Mouse (Mus musculus): ENCODE data around the gene Gm11444. TPM values are rescaled to one million over a fixed set of nuclear protein-coding genes. Genes with fewer than 3 reads are reported as not detected.
A peak's percentile ranks its signal among the peaks of the same experiment; 100 is the strongest.

Gm11444 gene
- polyA plus RNA-seq, 1 experiment from 2014 or later = not detected

DNA sequence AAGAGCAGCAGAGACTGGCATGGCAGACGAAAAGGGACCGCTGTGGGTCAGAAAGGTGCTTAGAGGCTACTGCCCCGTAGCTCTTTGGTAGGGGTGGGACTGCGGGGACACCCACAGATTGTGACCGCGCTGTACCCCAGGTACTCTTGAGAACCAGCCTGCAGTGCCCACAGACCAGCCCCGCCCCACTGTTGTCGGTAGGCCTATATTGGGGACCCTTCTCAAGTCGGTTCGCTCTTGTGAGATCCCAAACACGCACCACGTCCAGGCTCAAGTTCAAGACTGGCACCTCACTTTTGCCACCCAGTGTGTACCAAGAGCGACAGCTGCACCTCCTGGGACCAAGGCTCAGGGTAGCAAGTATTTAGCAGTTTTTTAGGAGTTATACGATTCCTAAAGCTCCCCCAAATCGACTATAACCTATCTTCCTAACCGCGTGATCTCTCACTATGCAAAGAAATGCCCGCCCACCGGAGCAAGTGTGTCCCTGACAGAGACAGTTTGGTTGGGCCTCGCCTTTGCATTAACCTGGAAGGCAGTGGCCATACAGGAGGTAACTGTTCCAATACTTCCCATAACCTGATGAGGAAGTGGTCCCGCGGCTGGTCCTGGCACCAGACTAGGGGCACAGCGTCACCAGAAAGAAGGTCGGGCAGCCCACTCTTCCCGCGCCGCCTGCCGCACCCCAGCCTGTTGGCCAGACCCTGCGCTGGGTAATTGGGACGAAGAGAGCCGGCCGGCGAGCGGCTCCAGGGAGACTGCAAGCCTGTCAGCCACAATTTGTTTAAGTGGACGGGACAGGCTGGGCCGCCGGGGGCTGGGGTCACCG lies 21.2 kb downstream of the Gm11444 start:
- Histone ChIP-seq H3K9me3 (ENCODE audit: control insufficient read depth, low read length) (no peaks in the 10 kb centered on the region), H3K9ac (ENCODE audit: low read length) (no peak overlapping the region), H3K4me2 (ENCODE audit: low read depth, low read length, severe bottlenecking) (no peak overlapping the region), H3K27me3 (ENCODE audit: control insufficient read depth, insufficient read depth, low read length) (peaks cover 93% of the 10 kb centered on the region), H3K27ac (ENCODE audit: low read depth, low read length) (no peak overlapping the region), H3K4me3 (ENCODE audit: low read depth, low read length) (no peak overlapping the region), H3K4me1 (replicated peaks; ENCODE audit: control insufficient read depth, insufficient read depth, low read length) (peaks cover 21% of the 10 kb centered on the region), H3K36me3 (ENCODE audit: control insufficient read depth, insufficient read depth, low read length) (no peaks in the 10 kb centered on the region)
- WGBS = 5% methylated on average over 38 of the region's 38 CpGs
- ATAC-seq (replicated peaks; ENCODE audit: low FRiP score) (no peak), DNase-seq (ENCODE audit: low spot score) (peak; percentile 70)

DNA sequence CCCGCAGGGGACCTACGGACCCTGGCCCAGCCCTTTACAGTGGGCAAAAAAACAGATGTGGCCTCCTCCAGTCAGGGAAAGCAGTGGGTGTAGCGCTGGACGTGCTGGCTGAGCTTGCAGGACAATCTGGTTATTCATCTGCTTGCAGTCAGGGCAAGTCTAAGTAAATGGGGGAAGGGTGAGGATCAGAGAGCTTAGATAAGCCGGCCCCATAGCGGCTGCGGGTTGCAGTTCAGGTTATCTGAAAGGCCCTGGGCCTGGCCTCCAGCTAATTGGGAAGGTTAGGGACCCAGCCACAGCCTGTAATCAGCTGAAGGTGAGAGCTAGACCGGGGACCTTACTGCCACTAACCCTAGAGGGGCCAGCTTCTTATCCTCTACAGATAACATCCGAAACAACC lies 22.8 kb downstream of the Gm11444 start:
- Histone ChIP-seq H3K9ac (ENCODE audit: low read length) (no peak overlapping the region), H3K27me3 (ENCODE audit: control insufficient read depth, insufficient read depth, low read length) (peaks cover 82% of the 10 kb centered on the region), H3K36me3 (ENCODE audit: control insufficient read depth, insufficient read depth, low read length) (no peaks in the 10 kb centered on the region), H3K4me1 (replicated peaks; ENCODE audit: control insufficient read depth, insufficient read depth, low read length) (peaks cover 11% of the 10 kb centered on the region), H3K9me3 (ENCODE audit: control insufficient read depth, low read length) (no peaks in the 10 kb centered on the region), H3K4me3 (ENCODE audit: low read depth, low read length) (no peak overlapping the region), H3K27ac (ENCODE audit: low read depth, low read length) (no peak overlapping the region), H3K4me2 (ENCODE audit: low read depth, low read length, severe bottlenecking) (no peak overlapping the region)
- ATAC-seq (replicated peaks; ENCODE audit: low FRiP score) = no peak
- WGBS = 7% methylated on average over 9 of the region's 9 CpGs
- DNase-seq (ENCODE audit: low spot score) = no peak

DNA sequence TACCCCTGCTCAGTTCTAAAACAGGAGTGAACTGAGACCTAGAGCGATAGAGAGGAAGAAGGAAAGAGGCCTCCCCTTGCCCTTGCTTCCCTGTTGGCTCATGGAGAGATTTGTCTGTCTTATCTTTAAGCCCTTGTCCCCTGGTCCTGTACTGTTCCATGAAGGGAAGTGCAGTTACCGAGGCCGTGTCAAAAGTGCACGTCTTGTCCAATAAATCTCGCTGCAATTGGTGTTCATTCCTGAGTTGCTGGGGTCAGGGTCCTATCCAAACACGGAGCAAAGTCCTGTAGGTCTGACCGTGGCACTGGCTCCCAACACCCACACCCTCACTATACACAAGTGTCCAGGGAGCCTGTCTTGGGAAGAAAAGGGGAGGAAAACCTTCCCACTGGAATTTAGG lies 24.3 kb downstream of the Gm11444 start:
- Histone ChIP-seq H3K36me3 (ENCODE audit: control insufficient read depth, insufficient read depth, low read length) (no peaks in the 10 kb centered on the region), H3K4me2 (ENCODE audit: low read depth, low read length, severe bottlenecking) (no peak overlapping the region), H3K4me1 (replicated peaks; ENCODE audit: control insufficient read depth, insufficient read depth, low read length) (peaks cover 8% of the 10 kb centered on the region), H3K27ac (ENCODE audit: low read depth, low read length) (no peak overlapping the region), H3K9ac (ENCODE audit: low read length) (no peak overlapping the region), H3K9me3 (ENCODE audit: control insufficient read depth, low read length) (no peaks in the 10 kb centered on the region), H3K4me3 (ENCODE audit: low read depth, low read length) (no peak overlapping the region), H3K27me3 (ENCODE audit: control insufficient read depth, insufficient read depth, low read length) (peaks cover 67% of the 10 kb centered on the region)
- DNase-seq (ENCODE audit: low spot score) (no peak), ATAC-seq (replicated peaks; ENCODE audit: low FRiP score) (no peak)
- 85% methylated on average over 7 of the region's 7 CpGs for WGBS

DNA sequence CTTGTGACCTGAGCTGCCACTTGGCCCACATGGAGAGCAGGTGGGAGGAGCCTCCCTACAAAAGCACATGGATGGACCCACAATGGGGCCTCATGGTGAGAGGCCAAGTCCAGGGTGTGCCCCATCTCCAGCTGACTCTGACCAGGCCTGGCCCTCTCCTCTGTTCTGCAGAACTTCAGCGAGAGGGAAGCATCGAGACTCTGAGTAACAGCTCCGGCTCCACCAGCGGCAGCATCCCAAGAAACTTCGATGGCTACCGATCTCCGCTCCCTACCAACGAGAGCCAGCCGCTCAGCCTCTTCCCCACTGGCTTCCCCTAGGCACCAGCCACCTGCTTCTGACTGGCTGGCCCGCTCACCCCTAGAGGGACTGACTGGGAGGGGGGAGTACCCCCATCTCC lies 25.1 kb downstream of the Gm11444 start:
- Histone ChIP-seq H3K9me3 (ENCODE audit: control insufficient read depth, low read length) (no peaks in the 10 kb centered on the region), H3K4me3 (ENCODE audit: low read depth, low read length) (no peak overlapping the region), H3K4me1 (replicated peaks; ENCODE audit: control insufficient read depth, insufficient read depth, low read length) (peaks cover 6% of the 10 kb centered on the region), H3K36me3 (ENCODE audit: control insufficient read depth, insufficient read depth, low read length) (no peaks in the 10 kb centered on the region), H3K27ac (ENCODE audit: low read depth, low read length) (no peak overlapping the region), H3K4me2 (ENCODE audit: low read depth, low read length, severe bottlenecking) (no peak overlapping the region), H3K27me3 (ENCODE audit: control insufficient read depth, insufficient read depth, low read length) (peaks cover 59% of the 10 kb centered on the region), H3K9ac (ENCODE audit: low read length) (no peak overlapping the region)
- DNase-seq (ENCODE audit: low spot score) (no peak), ATAC-seq (replicated peaks; ENCODE audit: low FRiP score) (no peak)
- 56% methylated on average over 10 of the region's 10 CpGs for WGBS

DNA sequence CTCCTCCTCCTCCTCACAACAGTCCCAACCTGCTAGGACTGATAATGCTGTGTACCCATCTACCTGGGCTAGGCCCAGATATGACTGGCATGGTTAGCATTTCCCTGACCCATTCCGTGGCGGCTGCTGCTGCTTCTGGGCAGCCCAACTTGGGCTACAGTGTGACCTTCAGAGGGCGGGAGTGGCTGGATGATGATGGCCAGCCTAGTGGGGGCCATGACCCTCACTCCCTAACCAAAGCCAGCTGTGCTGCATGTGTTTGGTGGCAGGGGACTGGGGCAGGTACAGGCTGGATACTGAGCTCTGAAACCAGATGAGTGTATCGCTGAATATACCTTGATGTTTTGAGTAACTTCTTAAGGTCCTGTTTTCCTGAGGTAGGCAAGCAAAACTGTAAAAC lies 26.3 kb downstream of the Gm11444 start:
- peaks cover 46% of the 10 kb centered on the region for H3K27me3 ChIP-seq (ENCODE audit: control insufficient read depth, insufficient read depth, low read length)
- no peak overlapping the region for H3K27ac ChIP-seq (ENCODE audit: low read depth, low read length)

DNA sequence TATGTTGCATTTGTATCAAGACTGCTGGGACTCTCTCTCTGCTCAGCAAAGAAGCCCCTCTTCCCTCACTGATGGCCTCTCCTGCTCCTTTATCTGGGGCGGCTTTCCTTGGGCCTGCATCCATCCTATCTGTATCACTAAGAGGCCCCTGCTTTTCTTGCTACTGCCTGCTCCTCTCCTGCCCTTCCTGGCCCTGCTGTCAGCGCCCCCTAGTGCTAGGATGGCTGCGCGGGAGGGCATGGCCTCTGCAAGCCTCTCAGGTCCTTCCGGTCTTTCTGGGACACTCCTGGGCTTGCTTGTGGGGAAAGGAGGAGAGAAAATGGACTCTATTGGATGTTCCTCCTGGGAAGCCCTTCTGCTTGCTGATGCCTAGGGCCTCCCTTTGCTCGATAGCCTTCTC lies 27.0 kb downstream of the Gm11444 start:
- no peak overlapping the region for H3K9ac ChIP-seq (ENCODE audit: low read length)
- no peak overlapping the region for H3K27ac ChIP-seq (ENCODE audit: low read depth, low read length)
- no peaks in the 10 kb centered on the region for H3K9me3 ChIP-seq (ENCODE audit: control insufficient read depth, low read length)
- H3K4me1 ChIP-seq (replicated peaks; ENCODE audit: control insufficient read depth, insufficient read depth, low read length) = no peaks in the 10 kb centered on the region
- DNase-seq (ENCODE audit: low spot score) = peak; percentile 91
- H3K4me3 ChIP-seq (ENCODE audit: low read depth, low read length) = no peak overlapping the region
- H3K4me2 ChIP-seq (ENCODE audit: low read depth, low read length, severe bottlenecking) = no peak overlapping the region
- whole genome bisulfite sequencing = 9% methylated on average over 6 of the region's 6 CpGs
- no peak for ATAC-seq (replicated peaks; ENCODE audit: low FRiP score)
- H3K36me3 ChIP-seq (ENCODE audit: control insufficient read depth, insufficient read depth, low read length) = no peaks in the 10 kb centered on the region
- H3K27me3 ChIP-seq (ENCODE audit: control insufficient read depth, insufficient read depth, low read length) = peaks cover 41% of the 10 kb centered on the region

More for the DNA sequence above, 26.3 kb downstream of the Gm11444 start:
- ATAC-seq (replicated peaks; ENCODE audit: low FRiP score) (no peak), DNase-seq (ENCODE audit: low spot score) (no peak)
- 80% methylated on average over 4 of the region's 4 CpGs for WGBS
- Histone ChIP-seq H3K4me1 (replicated peaks; ENCODE audit: control insufficient read depth, insufficient read depth, low read length) (no peaks in the 10 kb centered on the region), H3K9me3 (ENCODE audit: control insufficient read depth, low read length) (no peaks in the 10 kb centered on the region), H3K4me2 (ENCODE audit: low read depth, low read length, severe bottlenecking) (no peak overlapping the region), H3K36me3 (ENCODE audit: control insufficient read depth, insufficient read depth, low read length) (no peaks in the 10 kb centered on the region), H3K9ac (ENCODE audit: low read length) (no peak overlapping the region), H3K4me3 (ENCODE audit: low read depth, low read length) (no peak overlapping the region)

DNA sequence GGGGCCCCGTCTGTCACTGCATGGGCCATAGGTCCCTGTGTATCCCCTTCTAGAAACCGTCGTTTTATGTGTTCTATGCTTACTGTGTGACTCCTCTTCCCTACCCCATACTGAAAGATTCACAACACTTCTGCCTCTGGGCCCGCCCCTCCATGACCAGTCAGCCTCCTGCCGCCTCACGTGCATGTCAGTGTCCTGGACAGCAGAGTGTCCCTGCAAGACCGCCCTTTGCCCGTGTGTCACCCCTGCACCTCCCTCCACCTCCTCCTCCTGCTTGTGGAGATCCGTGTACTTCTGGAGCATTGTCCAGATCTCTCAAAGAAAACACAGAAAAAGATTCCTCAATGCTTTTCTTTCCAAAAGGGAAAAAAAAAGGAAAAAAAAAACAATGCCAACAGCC lies 28.5 kb downstream of the Gm11444 start:
- Histone ChIP-seq H3K27me3 (ENCODE audit: control insufficient read depth, insufficient read depth, low read length) (peaks cover 26% of the 10 kb centered on the region), H3K9ac (ENCODE audit: low read length) (no peak overlapping the region), H3K4me3 (ENCODE audit: low read depth, low read length) (no peak overlapping the region), H3K4me1 (replicated peaks; ENCODE audit: control insufficient read depth, insufficient read depth, low read length) (no peaks in the 10 kb centered on the region), H3K36me3 (ENCODE audit: control insufficient read depth, insufficient read depth, low read length) (no peaks in the 10 kb centered on the region), H3K27ac (ENCODE audit: low read depth, low read length) (no peak overlapping the region), H3K9me3 (ENCODE audit: control insufficient read depth, low read length) (no peaks in the 10 kb centered on the region), H3K4me2 (ENCODE audit: low read depth, low read length, severe bottlenecking) (no peak overlapping the region)
- ATAC-seq (replicated peaks; ENCODE audit: low FRiP score) (no peak), DNase-seq (ENCODE audit: low spot score) (no peak)
- WGBS = 77% methylated on average over 9 of the region's 9 CpGs

DNA sequence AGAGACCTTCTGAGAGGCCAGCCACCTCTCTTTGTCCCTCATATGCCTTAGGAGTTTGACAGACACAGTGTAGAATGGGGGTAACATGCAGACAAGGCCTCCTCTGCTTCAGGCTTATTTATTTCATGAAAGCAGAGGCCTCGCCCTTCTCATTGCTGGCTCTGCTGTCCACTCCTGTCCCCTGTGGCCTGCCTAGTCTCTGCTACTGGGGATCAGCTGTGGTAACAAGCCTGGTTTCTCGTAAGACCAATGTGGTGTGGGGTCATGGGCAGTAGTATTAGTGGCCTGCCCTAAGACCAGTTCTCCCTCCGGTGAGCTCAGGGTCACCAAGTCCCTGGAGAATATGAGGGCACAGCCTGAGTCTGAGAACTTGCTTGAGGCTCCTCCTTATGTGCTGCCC lies 29.2 kb downstream of the Gm11444 start:
- Histone ChIP-seq H3K4me3 (ENCODE audit: low read depth, low read length) (no peak overlapping the region), H3K9me3 (ENCODE audit: control insufficient read depth, low read length) (no peaks in the 10 kb centered on the region), H3K27ac (ENCODE audit: low read depth, low read length) (no peak overlapping the region), H3K9ac (ENCODE audit: low read length) (no peak overlapping the region), H3K27me3 (ENCODE audit: control insufficient read depth, insufficient read depth, low read length) (peaks cover 19% of the 10 kb centered on the region), H3K4me2 (ENCODE audit: low read depth, low read length, severe bottlenecking) (no peak overlapping the region), H3K36me3 (ENCODE audit: control insufficient read depth, insufficient read depth, low read length) (no peaks in the 10 kb centered on the region), H3K4me1 (replicated peaks; ENCODE audit: control insufficient read depth, insufficient read depth, low read length) (no peaks in the 10 kb centered on the region)
- no peak for ATAC-seq (replicated peaks; ENCODE audit: low FRiP score)
- 82% methylated on average over 3 of the region's 3 CpGs for WGBS
- no peak for DNase-seq (ENCODE audit: low spot score)

DNA sequence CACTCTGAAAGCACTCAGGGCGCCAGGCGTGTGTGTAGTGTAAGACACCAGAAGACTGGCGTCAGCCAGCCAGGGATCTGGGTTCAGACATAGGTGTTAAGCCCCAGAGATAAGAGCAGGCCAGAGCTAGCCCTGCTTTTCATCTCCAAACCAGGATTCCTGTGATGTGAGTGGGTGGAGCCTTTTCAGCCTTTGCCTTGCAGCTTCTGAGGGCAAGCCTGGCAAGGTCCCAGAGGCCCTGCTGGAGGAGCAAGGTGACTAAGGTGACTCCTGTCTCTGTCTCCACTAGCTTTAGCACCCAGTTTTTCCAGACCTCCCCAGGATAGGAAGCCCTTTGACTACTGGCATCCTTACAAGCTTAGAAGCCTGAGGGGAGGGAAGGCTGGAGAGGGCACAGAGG lies 31.7 kb downstream of the Gm11444 start:
- Histone ChIP-seq H3K9me3 (ENCODE audit: control insufficient read depth, low read length) (no peaks in the 10 kb centered on the region), H3K4me2 (ENCODE audit: low read depth, low read length, severe bottlenecking) (no peak overlapping the region), H3K9ac (ENCODE audit: low read length) (no peak overlapping the region), H3K27me3 (ENCODE audit: control insufficient read depth, insufficient read depth, low read length) (no peaks in the 10 kb centered on the region), H3K4me3 (ENCODE audit: low read depth, low read length) (no peak overlapping the region), H3K27ac (ENCODE audit: low read depth, low read length) (no peak overlapping the region), H3K4me1 (replicated peaks; ENCODE audit: control insufficient read depth, insufficient read depth, low read length) (peaks cover 2% of the 10 kb centered on the region; the same call in 1 of the 2 replicates), H3K36me3 (ENCODE audit: control insufficient read depth, insufficient read depth, low read length) (no peaks in the 10 kb centered on the region)
- WGBS = 68% methylated on average over 3 of the region's 3 CpGs
- ATAC-seq (replicated peaks; ENCODE audit: low FRiP score) (no peak), DNase-seq (ENCODE audit: low spot score) (no peak)
